Mouse (Mus musculus): ENCODE results near the gene Thg1l. TPM values are rescaled to one million over a fixed set of nuclear protein-coding genes. Genes with fewer than 3 reads are reported as not detected.
A peak's percentile ranks its signal among the peaks of the same experiment; 100 is the strongest.

Gene Thg1l
- polyA plus RNA-seq, 1 experiment, result 12.2 TPM

DNA sequence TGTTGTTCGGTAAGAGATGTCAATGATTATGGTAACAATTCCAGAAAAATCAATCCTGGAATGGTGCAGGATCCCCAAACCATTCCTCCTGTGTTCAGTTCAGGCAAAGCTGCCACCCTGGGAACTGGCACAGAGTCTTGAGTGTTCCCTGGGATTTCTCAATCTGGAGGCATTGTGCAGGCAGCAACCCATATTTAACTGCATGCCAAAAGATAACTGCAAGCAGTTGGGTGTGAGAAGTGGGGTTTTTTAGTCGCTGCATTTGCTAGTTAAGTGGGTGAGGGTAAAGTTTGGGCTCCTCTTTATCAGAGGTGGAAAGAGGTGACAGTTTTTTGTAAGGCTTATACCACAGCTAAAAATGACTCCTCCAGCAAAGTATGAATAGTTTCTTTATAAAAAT lies 7.8 kb downstream of the Thg1l start:
- TF ChIP-seq CTCF (IDR thresholded peaks at IDR 0.05; ENCODE audit: borderline replicate concordance, extremely low read depth, insufficient read depth, insufficient read length), result no peak
- TF ChIP-seq POLR2A (IDR thresholded peaks at IDR 0.05; ENCODE audit: borderline replicate concordance, extremely low read depth, insufficient read depth, insufficient read length, poor library complexity, severe bottlenecking), result no peak
- DNase-seq (ENCODE audit: low read depth), result peak; percentile 20

DNA sequence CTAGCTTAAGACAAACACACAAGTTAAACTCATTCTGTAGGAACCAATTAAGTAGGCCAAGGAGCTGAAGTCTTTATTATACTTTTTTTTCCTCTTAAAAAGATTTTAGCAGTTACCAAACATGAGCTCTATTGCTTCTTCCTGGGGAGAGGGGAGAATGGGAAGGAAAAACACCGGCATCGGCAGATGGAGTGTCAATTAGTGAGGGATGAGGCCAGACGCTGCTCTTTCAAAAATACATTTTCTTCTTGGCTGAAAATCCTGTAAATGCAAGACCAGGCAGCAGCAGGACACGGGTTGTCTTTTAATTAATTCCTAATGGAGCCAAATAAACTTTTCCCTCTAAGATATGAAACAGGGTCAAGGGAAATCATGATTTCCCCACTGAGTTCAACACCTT lies 8.5 kb downstream of the Thg1l start:
- DNase-seq (ENCODE audit: low read depth), result no peak
- TF ChIP-seq POLR2A (IDR thresholded peaks at IDR 0.05; ENCODE audit: borderline replicate concordance, extremely low read depth, insufficient read depth, insufficient read length, poor library complexity, severe bottlenecking) (no peak), CTCF (IDR thresholded peaks at IDR 0.05; ENCODE audit: borderline replicate concordance, extremely low read depth, insufficient read depth, insufficient read length) (no peak)

DNA sequence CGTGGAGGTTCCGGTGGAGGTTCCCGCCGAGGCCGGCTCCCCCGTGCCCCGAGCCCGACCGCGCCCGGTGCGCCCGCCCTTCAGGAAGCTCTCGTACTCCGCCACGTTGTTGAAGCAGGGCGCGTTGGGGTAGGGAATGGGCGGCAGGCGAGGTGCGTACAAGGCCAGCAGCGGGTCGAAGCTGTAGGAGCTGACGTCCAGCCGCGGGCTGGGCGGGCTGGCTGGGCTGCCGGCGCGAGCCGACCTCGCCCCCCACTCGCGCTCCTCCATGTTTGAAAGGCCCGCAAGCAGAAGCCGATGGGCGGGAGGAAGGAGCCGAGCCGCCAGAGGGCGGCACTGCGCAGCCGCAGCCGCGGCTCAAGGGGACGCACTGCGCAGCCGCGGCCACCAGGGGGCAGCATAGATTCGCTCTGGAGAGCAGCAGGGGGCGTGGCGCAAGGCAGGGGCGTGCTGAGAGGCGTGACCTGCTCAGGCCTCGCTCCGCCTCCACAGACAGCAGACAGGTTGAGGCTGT lies 10.6 kb downstream of the Thg1l start, which contains the start of gene Lsm11:
Gene Lsm11, minus strand, starts transcription at position 293 of the 514 bp plus-strand sequence.
- TF ChIP-seq POLR2A (IDR thresholded peaks at IDR 0.05; ENCODE audit: borderline replicate concordance, extremely low read depth, insufficient read depth, insufficient read length, poor library complexity, severe bottlenecking) (peak; percentile 32; the same call in 1 of the 2 replicates), CTCF (IDR thresholded peaks at IDR 0.05; ENCODE audit: borderline replicate concordance, extremely low read depth, insufficient read depth, insufficient read length) (peak; percentile 100)
- peak; percentile 96 for DNase-seq (ENCODE audit: low read depth)

DNA sequence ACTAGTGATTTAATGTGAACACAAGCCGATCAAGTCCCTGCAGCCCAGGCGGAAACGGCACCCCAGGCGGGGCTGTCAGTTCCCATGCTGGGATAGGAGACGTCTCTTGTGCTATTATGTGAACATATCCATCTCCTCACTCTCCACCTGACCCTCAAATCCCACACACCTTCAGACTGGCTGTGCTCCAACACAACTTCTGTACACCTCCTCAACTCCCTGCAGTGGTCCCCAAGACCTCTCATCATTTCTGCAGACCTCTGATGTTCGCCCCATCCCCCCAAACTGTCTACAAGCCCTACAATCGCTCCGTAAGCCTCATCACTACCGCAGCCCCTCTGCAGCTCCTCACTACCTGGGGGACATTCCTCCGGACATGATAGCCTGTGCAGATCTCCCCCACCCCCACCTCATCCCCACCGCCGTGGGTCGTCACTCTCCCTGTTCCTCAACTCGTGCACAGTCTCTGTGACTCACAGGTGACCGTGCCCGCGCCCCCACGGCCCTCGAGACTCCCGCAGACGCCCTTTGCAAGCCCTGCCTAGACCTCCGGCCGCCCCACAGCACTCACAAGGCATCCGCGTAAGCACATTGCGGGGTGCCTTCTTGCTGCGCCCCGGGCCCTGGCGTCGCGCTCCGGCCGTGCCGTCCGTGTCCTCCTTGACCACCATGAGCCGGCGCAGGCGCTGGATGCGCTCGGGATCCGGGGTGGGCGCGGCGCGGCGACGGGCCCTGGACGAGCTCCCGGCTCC lies 11.2 kb downstream of the Thg1l start:
- DNase-seq (ENCODE audit: low read depth), result peak; percentile 68
- TF ChIP-seq POLR2A (IDR thresholded peaks at IDR 0.05; ENCODE audit: borderline replicate concordance, extremely low read depth, insufficient read depth, insufficient read length, poor library complexity, severe bottlenecking), result no peak
- no peak for TF ChIP-seq CTCF (IDR thresholded peaks at IDR 0.05; ENCODE audit: borderline replicate concordance, extremely low read depth, insufficient read depth, insufficient read length)

DNA sequence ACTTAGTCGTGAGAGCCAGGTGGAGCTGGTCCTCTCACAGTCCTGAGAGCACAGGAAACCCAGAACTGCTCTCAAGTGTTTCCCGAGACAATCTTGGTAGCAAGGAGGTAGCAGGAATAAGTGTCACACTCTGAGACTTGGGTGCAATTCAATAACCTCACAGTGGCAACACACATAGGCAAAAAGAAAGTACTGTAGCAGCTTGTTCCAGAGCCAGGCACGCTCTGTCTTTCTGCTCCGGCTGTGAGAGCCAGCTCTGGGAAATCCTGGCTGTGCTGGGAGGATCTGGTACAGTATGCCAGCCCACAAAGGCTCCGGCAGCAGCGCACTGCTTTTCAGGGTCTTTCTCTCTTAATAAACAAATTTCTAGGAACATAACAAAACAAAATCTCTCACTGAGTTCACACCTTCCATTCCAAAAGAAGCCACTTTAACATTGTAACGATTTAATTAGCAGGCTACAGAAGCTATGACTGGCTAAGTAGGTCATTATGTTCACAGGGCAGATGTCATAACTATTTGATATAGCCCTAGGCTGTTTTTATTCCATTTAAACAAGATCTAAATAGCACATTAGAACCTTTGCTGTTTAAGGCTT lies 12.1 kb downstream of the Thg1l start:
- DNase-seq (ENCODE audit: low read depth), result peak; percentile 73

DNA sequence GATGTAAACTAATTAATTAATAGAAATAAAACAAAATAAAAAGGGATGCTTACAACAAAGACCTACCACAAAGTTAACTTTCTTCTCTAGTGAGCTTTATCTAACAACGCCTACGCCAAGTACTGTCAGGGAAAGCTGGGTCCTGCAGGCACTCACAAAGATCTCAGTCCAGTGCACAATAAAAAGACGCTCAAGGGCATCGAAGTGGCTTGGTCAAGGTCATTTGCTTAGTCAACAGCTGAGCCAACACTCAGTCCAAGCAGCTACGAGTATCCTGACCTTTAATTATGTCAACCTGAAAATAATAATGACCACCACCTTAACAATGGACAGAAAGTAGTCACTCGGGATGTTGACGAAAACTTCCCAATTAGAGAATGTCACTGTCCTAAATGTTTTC lies 13.0 kb downstream of the Thg1l start:
- no peak for DNase-seq (ENCODE audit: low read depth)
- TF ChIP-seq CTCF (IDR thresholded peaks at IDR 0.05; ENCODE audit: borderline replicate concordance, extremely low read depth, insufficient read depth, insufficient read length) (no peak), POLR2A (IDR thresholded peaks at IDR 0.05; ENCODE audit: borderline replicate concordance, extremely low read depth, insufficient read depth, insufficient read length, poor library complexity, severe bottlenecking) (no peak)

More for the DNA sequence above, 12.1 kb downstream of the Thg1l start:
- TF ChIP-seq POLR2A (IDR thresholded peaks at IDR 0.05; ENCODE audit: borderline replicate concordance, extremely low read depth, insufficient read depth, insufficient read length, poor library complexity, severe bottlenecking) (no peak), CTCF (IDR thresholded peaks at IDR 0.05; ENCODE audit: borderline replicate concordance, extremely low read depth, insufficient read depth, insufficient read length) (no peak)

DNA sequence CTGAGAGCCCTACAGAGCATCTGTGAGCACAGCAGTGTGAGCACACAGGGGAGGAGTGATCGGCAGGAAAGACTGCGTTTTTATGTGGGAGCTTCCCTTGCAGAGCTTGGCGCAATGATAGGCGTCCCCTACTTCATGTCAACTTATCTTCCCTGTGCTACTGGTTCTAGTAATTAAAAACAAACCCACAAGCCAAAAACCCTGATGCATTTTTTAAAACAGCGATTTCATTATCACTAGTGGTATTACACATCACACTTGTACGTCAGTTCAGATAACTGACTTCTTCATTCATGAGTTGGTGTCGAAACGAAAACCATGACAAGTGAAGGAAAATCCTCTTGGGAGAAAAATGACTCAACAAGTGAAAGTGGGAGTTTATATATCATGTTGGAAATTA lies 16.4 kb downstream of the Thg1l start:
- TF ChIP-seq POLR2A (IDR thresholded peaks at IDR 0.05; ENCODE audit: borderline replicate concordance, extremely low read depth, insufficient read depth, insufficient read length, poor library complexity, severe bottlenecking) (no peak), CTCF (IDR thresholded peaks at IDR 0.05; ENCODE audit: borderline replicate concordance, extremely low read depth, insufficient read depth, insufficient read length) (no peak)
- DNase-seq (ENCODE audit: low read depth), result no peak

DNA sequence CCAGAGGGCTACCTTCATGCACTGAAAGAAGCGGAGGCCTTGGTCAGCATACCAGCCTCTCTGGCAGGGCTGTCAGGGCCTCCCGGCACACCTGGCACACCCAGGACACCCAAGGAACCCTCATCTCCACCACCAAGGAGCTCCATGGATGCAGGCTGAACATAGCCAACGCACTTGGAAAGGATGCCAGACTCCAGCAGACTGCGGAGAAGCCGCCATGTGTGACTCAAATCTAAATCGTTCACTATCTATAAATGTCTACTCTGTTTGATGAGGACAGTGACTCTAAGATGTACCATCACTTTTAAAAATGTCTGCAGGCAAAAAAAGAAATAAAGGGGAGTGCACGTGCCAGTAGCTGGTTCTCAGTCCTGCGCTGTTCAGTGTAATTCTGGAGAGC lies 17.8 kb downstream of the Thg1l start:
- DNase-seq (ENCODE audit: low read depth), result no peak
- TF ChIP-seq CTCF (IDR thresholded peaks at IDR 0.05; ENCODE audit: borderline replicate concordance, extremely low read depth, insufficient read depth, insufficient read length), result no peak

DNA sequence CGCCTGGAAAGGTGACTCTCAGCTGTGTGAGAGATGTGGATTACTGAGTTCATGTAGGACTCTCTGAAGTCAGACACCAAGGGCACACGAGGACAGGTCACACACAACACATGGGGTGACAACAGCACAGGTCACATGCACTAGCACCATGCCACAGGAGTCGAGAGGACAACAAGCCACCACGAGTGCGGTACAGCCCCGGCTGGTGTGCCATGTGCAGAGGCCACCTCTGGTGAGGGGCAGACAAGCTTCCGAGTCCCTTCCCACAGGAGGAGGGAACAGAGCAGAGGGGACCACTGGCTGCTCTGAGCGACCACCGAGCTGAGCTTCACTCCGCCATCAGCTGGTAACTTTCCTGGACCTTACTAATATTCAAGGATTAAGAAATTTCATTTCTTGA lies 22.5 kb downstream of the Thg1l start:
- no peak for DNase-seq (ENCODE audit: low read depth)
- TF ChIP-seq POLR2A (IDR thresholded peaks at IDR 0.05; ENCODE audit: borderline replicate concordance, extremely low read depth, insufficient read depth, insufficient read length, poor library complexity, severe bottlenecking) (no peak), CTCF (IDR thresholded peaks at IDR 0.05; ENCODE audit: borderline replicate concordance, extremely low read depth, insufficient read depth, insufficient read length) (no peak)

DNA sequence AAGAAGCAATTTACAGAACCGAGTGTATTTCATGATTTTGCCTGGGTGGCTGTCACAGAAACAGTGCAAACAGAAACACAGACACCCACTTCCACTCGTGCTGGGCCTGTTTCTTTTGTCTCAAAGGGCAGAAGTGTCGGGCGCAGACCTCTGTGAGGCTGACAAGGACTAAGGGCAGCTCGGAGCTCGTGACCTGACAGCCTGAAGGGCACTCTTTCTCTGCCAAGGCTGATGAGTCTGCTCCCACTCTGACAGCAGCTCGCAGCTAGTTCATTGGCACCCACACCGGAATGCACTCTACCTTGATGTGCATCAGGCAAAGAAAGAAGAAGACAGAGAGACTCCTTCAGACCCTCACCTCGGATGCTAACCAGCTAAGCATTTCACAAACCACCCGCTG lies 25.8 kb downstream of the Thg1l start:
- TF ChIP-seq POLR2A (IDR thresholded peaks at IDR 0.05; ENCODE audit: borderline replicate concordance, extremely low read depth, insufficient read depth, insufficient read length, poor library complexity, severe bottlenecking) (no peak), CTCF (IDR thresholded peaks at IDR 0.05; ENCODE audit: borderline replicate concordance, extremely low read depth, insufficient read depth, insufficient read length) (no peak)
- DNase-seq (ENCODE audit: low read depth), result no peak

DNA sequence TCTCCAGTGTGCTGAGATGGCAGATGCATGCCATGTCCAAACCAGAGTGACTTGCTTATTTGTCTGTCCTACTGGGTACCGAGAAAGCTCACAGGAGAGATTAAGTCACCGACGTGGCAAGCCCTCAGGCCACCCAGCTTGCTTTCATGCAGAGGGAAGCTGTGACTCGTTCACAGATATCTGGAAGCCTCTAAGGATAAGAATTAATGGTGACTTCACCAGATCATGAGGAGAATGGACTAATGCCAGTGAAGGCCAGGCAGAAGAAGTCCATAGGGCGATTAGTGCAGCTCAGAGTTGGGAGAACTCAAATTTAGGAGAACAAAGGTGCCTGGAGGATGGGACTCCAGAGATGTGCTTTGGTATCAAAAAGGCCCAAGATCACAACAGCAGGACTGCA lies 27.8 kb downstream of the Thg1l start:
- TF ChIP-seq POLR2A (IDR thresholded peaks at IDR 0.05; ENCODE audit: borderline replicate concordance, extremely low read depth, insufficient read depth, insufficient read length, poor library complexity, severe bottlenecking), result no peak
- no peak for DNase-seq (ENCODE audit: low read depth)

DNA sequence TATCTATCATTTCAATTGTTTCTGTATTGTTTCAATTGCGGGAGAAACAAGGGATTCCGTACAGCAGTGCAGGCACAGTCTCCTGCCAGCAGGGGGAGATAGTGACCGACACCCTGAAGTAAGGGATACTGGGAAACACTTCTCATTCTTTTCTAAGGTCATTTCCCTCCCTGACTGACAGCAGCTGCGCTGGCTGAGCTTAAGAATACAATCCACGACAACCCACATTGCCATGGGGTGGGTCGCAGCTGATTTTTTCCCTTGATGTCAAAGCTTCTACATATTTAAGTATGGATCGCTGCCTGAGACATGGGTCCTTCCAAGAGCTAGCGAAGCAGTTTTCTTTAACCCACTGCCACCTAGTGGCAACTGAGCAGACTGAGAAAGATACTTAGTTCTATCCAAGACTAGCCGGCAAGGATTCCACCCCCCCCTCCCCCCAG lies 28.6 kb downstream of the Thg1l start:
- DNase-seq (ENCODE audit: low read depth), result peak; percentile 95
- no peak for TF ChIP-seq POLR2A (IDR thresholded peaks at IDR 0.05; ENCODE audit: borderline replicate concordance, extremely low read depth, insufficient read depth, insufficient read length, poor library complexity, severe bottlenecking)
- TF ChIP-seq CTCF (IDR thresholded peaks at IDR 0.05; ENCODE audit: borderline replicate concordance, extremely low read depth, insufficient read depth, insufficient read length), result peak; percentile 79
